ENCODE assay signal across 8 mouse cellular contexts in genomic region chr4:137920005-137920404, GRCm38 (mm10). TPM values are rescaled to one million over a fixed set of nuclear protein-coding genes. Genes with fewer than 3 reads are reported as not detected.
DNase-seq lines count a peak whose midpoint lies in the region; ATAC-seq and TF ChIP-seq lines count a peak whose summit lies in the region.

No protein-coding gene starts in this region.

- no peaks in the 10 kb centered on the region for H3K27me3 ChIP-seq in liver, adult 2 months (ENCODE audit: control insufficient read depth, insufficient read depth, low read length)
- no peaks in the 10 kb centered on the region for H3K27me3 ChIP-seq in hindbrain, embryonic 15.5 days
- H3K27me3 ChIP-seq in liver, embryonic 12.5 days (replicated peaks) = peaks cover 15% of the 10 kb centered on the region
- H3K27me3 ChIP-seq in stomach, embryonic 15.5 days (replicated peaks) = no peaks in the 10 kb centered on the region

- peaks cover 14% of the 10 kb centered on the region; the same call in 1 of the 2 replicates for H3K36me3 ChIP-seq in liver, adult 2 months (ENCODE audit: control insufficient read depth, insufficient read depth, low read length)
- no peaks in the 10 kb centered on the region for H3K36me3 ChIP-seq in hindbrain, embryonic 15.5 days
- H3K36me3 ChIP-seq in liver, embryonic 12.5 days = peaks cover 17% of the 10 kb centered on the region; the same call in 1 of the 2 replicates
- peaks cover 6% of the 10 kb centered on the region; the same call in 1 of the 2 replicates for H3K36me3 ChIP-seq in stomach, embryonic 15.5 days

- H3K9me3 ChIP-seq in hindbrain, embryonic 15.5 days = no peaks in the 10 kb centered on the region
- no peaks in the 10 kb centered on the region for H3K9me3 ChIP-seq in liver, embryonic 12.5 days (replicated peaks)
- H3K9me3 ChIP-seq in stomach, embryonic 15.5 days = no peaks in the 10 kb centered on the region

- H3K4me1 ChIP-seq in liver, adult 2 months (ENCODE audit: control insufficient read depth, insufficient read depth, low read length) = no peaks in the 10 kb centered on the region
- peaks cover 31% of the 10 kb centered on the region for H3K4me1 ChIP-seq in hindbrain, embryonic 15.5 days (replicated peaks)
- H3K4me1 ChIP-seq in liver, embryonic 12.5 days = peaks cover 41% of the 10 kb centered on the region
- peaks cover 49% of the 10 kb centered on the region for H3K4me1 ChIP-seq in stomach, embryonic 15.5 days

- no peak for TF ChIP-seq CTCF in liver, adult 2 months (IDR thresholded peaks at IDR 0.05; ENCODE audit: low read depth, low read length)

- TF ChIP-seq POLR2A in liver, adult 2 months (IDR thresholded peaks at IDR 0.05; ENCODE audit: extremely low read depth, insufficient read depth, low read length) = no peak

- peaks cover 24% of the 10 kb centered on the region; the same call in 1 of the 2 replicates for H3K79me2 ChIP-seq in liver, adult 2 months (ENCODE audit: control insufficient read depth, insufficient read depth, low read length)

- H3K4me2 ChIP-seq in hindbrain, embryonic 15.5 days = no peak overlapping the region
- H3K4me2 ChIP-seq in liver, embryonic 12.5 days = peak overlapping the region; percentile 34
- peak overlapping the region; percentile 5; the same call in 1 of the 2 replicates for H3K4me2 ChIP-seq in stomach, embryonic 15.5 days

- H3K4me3 ChIP-seq in liver, adult 2 months (ENCODE audit: insufficient read depth, low read depth, low read length) = no peak overlapping the region
- H3K4me3 ChIP-seq in hindbrain, embryonic 15.5 days = no peak overlapping the region
- no peak overlapping the region for H3K4me3 ChIP-seq in liver, embryonic 12.5 days
- no peak overlapping the region for H3K4me3 ChIP-seq in stomach, embryonic 15.5 days (replicated peaks)

- no peak for DNase-seq in liver, adult 2 months (ENCODE audit: extremely low read depth, low read depth, low spot score)
- DNase-seq in liver = no peak
- no peak for DNase-seq in cerebellum, adult 8-10 months
- DNase-seq in spleen, postnatal 14 days (ENCODE audit: low spot score in 2 of 2) = no peak

- no peak overlapping the region for H3K9ac ChIP-seq in liver, adult 2 months (ENCODE audit: low read depth, low read length)
- H3K9ac ChIP-seq in hindbrain, embryonic 15.5 days = no peak overlapping the region
- no peak overlapping the region for H3K9ac ChIP-seq in liver, embryonic 12.5 days
- no peak overlapping the region for H3K9ac ChIP-seq in stomach, embryonic 15.5 days

- no peak for ATAC-seq in hindbrain, embryonic 15.5 days (ENCODE audit: low FRiP score, low read depth)
- ATAC-seq in liver, embryonic 12.5 days = 0 out of 2 replicates have a peak, but pooled peaks have one; percentile 13
- no peak; the same call in 1 of the 2 replicates for ATAC-seq in stomach, embryonic 15.5 days (ENCODE audit: insufficient read depth, low FRiP score, low read depth)
- no peak for ATAC-seq in activated CD4-positive, CD25-positive, alpha-beta regulatory T cell, adult 4 months

- H3K27ac ChIP-seq in liver, adult 2 months (replicated peaks; ENCODE audit: insufficient read depth, low read depth, low read length) = peak overlapping the region; percentile 79
- H3K27ac ChIP-seq in hindbrain, embryonic 15.5 days (replicated peaks) = peak overlapping the region; percentile 56
- peak overlapping the region; percentile 69 for H3K27ac ChIP-seq in liver, embryonic 12.5 days
- H3K27ac ChIP-seq in stomach, embryonic 15.5 days = peak overlapping the region; percentile 87

- 72% methylated on average over 7 of the region's 7 CpGs for WGBS in liver, adult 2 months
- WGBS in hindbrain, embryonic 15.5 days = 43% methylated on average over 7 of the region's 7 CpGs
- WGBS in liver, embryonic 12.5 days (ENCODE audit: insufficient replicate concordance) = 20% methylated on average over 7 of the region's 7 CpGs
- WGBS in stomach, embryonic 15.5 days = 32% methylated on average over 7 of the region's 7 CpGs

RNA-seq across cellular contexts. Expression of gene Ece1, which starts 58.0 kb away (rescaled TPM):
- 430 and 630 TPM in 2 replicates for total RNA-seq in liver, adult 2 months (2014; rRNA removed)
- polyA plus RNA-seq in liver, adult 2 months (2012; rRNA removed) = 55.2 and 213 TPM in 2 replicates
- 18.7 and 24.8 TPM in 2 replicates for polyA plus RNA-seq in hindbrain, embryonic 15.5 days (2015; fragmentation: Nextera tagmentation; extraction: Ambion mirVana)
- polyA plus RNA-seq in liver, embryonic 12.5 days (2016; fragmentation: Nextera tagmentation; extraction: Ambion mirVana) = 17.8 and 18.5 TPM in 2 replicates
- 52.0 and 53.5 TPM in 2 replicates for polyA plus RNA-seq in stomach, embryonic 15.5 days (2015; fragmentation: Nextera tagmentation; extraction: Ambion mirVana)
- 10 to 100 TPM; 17.2 to 18.6 TPM for polyA plus RNA-seq in activated CD4-positive, CD25-positive, alpha-beta regulatory T cell, adult 4 months (2017; shearing (Covaris generic))
